Mouse (Mus musculus) bone marrow, adult 2 months (tissue): ENCODE results near the gene Asphd2. TPM values are rescaled to one million over a fixed set of nuclear protein-coding genes. Genes with fewer than 3 reads are reported as not detected.

Experiments used
- H3K27ac ChIP-seq: fragments of 200-500 bp; 2 replicates; pipeline ENCODE4 v1.5.1; 2012; ENCODE audit warnings: low read depth, mild to moderate bottlenecking, control low read depth, inconsistent platforms, low read length; ENCODE audit not compliant: control insufficient read depth, poor library complexity, insufficient read depth
- H3K4me1 ChIP-seq: fragments of 200-500 bp; 2 replicates; pipeline ENCODE4 v1.6.1; 2011; ENCODE audit warnings: low read length; ENCODE audit not compliant: control insufficient read depth, insufficient read depth
- H3K4me3 ChIP-seq: fragments of 200-500 bp; replicated peaks from 2 replicates; pipeline ENCODE3; 2011; ENCODE audit warnings: mild to moderate bottlenecking, low read depth, low read length, control low read depth; ENCODE audit not compliant: control insufficient read depth
- CTCF ChIP-seq: fragments of 200-500 bp; IDR thresholded peaks from 2 replicates; pipeline ENCODE4 v1.5.1; 2011; ENCODE audit warnings: low read length, control low read depth; ENCODE audit not compliant: control insufficient read depth, insufficient read depth
- POLR2A ChIP-seq: fragments of 200-500 bp; IDR thresholded peaks from 2 replicates; pipeline ENCODE4 v1.6.1; 2011; ENCODE audit warnings: low read depth, mild to moderate bottlenecking, control low read depth, low read length, borderline replicate concordance; ENCODE audit not compliant: control insufficient read depth
- WGBS: fragments of 180-500 bp; shearing (Covaris S2); methylation state at CpG from one replicate; pipeline ENCODE4 v1.1.7; 2018; 5-methylcytosine and 5-hydroxymethylcytosine counted together
- polyA plus RNA-seq: library from polyadenylated mRNA; stranded (reverse); fragments of >200 nt; gene quantifications from 2 replicates; pipeline ENCODE4 v1.2.4, GENCODE M21; 2011; ENCODE audit warnings: low replicate concordance; ENCODE audit not compliant: missing spikeins, insufficient read depth, insufficient read length

Asphd2 gene
- polyA plus RNA-seq, 1 experiment, result not detected

DNA sequence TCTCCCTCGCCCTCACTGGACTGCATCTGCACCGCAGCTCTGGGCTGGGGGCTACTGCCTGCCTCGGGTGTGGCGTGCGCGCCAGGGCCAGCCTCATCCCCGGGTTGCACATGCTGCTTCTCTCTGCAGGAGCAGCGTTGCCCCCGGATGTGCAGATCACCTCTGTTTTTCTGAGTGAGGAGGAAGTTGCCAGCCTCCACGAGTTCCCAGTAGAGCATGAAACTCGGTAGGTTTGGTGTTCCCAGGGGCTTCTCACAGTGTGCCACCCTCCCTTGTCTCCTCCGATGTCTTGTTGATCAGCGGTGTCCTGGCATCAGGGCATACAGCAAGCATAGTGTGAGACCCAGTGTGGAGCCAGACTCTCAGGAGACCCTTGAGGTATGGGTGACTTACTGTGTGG is 25.3 kb downstream of the Asphd2 start:
- WGBS, result 62% methylated on average over 13 of the region's 13 CpGs
- H3K4me1 ChIP-seq, result no peaks in the 10 kb centered on the region
- no peak for TF ChIP-seq CTCF
- TF ChIP-seq POLR2A, result no peak
- H3K4me3 ChIP-seq, result no peak overlapping the region
- H3K27ac ChIP-seq, result peak overlapping the region; percentile 20; the same call in 1 of the 2 replicates

DNA sequence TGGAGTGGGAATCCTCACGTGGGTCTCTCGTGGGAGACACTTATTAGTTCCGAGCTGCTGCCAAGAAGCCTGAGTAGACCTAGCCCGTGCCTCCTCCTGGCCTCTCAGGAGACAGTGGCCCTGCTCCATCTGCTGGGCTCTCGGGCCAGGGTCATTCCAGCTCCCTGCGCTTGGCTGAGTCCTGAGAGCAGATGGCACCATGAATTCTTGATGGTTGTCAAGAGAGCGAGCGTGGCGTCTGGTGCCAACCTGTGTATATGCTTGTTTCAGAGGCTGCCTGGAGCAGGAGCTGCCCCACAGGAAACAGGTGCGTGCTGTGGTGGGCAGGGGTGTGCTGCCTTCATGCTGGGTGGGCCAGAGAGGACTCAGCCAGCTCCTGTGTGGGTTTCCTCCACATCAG is 26.0 kb downstream of the Asphd2 start:
- WGBS, result 62% methylated on average over 10 of the region's 10 CpGs
- H3K4me3 ChIP-seq, result no peak overlapping the region
- no peaks in the 10 kb centered on the region for H3K4me1 ChIP-seq
- TF ChIP-seq POLR2A, result no peak
- TF ChIP-seq CTCF, result no peak
- H3K27ac ChIP-seq, result no peak overlapping the region

DNA sequence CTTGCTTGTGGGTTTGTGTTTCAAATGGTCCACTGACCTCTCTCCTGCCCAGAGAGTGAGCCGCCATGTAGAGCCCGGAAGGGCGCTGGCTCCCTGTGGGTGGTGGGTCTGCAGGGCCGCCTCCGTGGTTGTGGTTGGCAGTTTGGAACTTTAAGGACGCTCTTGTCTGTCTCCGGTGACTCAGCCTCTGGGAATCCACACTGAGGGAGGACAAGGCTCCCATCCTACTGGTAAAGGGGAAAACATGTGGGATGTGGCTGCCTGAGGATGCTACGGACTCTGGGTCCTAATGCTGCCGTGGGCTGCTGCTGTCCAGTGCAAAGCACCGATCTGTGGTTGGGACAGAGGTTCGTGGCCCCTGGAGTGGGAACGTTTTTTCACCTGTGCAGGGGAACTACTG is 26.7 kb downstream of the Asphd2 start:
- Histone ChIP-seq H3K4me1 (no peaks in the 10 kb centered on the region), H3K4me3 (no peak overlapping the region), H3K27ac (no peak overlapping the region)
- TF ChIP-seq CTCF (no peak), POLR2A (no peak)
- WGBS, result 66% methylated on average over 12 of the region's 12 CpGs

DNA sequence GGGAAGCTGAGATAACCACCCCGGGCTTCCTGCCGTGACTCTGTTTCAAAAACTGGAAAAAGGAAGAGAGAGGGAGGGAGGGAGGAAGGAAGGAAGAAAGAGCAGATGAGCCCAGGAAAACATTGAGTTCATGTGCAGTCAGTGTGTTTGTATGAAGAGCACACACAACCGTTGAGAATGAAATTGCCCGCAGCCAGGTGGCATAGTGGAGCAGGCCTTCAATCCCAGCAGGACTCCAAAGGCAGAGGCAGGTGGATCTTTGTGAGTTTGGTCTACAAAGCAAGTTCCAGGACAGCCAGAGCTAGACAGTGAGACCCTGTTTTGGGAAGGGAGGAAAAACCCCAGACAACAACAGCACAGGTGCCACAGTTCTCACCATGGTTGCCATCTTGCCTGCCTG is 27.3 kb downstream of the Asphd2 start:
- H3K27ac ChIP-seq, result no peak overlapping the region
- 79% methylated on average over 4 of the region's 4 CpGs for WGBS
- TF ChIP-seq CTCF, result no peak
- TF ChIP-seq POLR2A, result no peak
- H3K4me1 ChIP-seq, result no peaks in the 10 kb centered on the region
- H3K4me3 ChIP-seq, result no peak overlapping the region

DNA sequence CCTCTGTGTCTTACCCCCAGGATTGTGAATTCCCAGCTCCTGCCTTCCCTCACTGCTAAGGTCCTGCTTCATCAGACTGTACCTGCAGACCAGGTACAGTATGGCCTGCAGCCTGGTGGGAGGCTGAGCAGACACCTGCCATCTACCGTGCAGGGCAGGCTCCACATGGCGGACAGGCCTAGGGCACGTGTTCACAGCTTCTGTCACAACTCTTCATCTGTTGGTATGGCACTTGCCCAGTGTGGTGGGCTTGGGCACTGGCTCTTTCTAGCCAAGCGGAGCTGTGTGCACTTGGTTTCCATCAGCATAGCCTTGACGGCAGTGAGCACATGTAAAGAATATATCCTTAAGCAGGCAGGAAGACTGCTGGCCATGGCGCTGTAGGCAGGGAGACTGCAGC is 27.8 kb downstream of the Asphd2 start:
- no peaks in the 10 kb centered on the region for H3K4me1 ChIP-seq
- 92% methylated on average over 6 of the region's 6 CpGs for WGBS
- no peak overlapping the region for H3K27ac ChIP-seq
- TF ChIP-seq CTCF, result no peak
- no peak for TF ChIP-seq POLR2A
- no peak overlapping the region for H3K4me3 ChIP-seq

DNA sequence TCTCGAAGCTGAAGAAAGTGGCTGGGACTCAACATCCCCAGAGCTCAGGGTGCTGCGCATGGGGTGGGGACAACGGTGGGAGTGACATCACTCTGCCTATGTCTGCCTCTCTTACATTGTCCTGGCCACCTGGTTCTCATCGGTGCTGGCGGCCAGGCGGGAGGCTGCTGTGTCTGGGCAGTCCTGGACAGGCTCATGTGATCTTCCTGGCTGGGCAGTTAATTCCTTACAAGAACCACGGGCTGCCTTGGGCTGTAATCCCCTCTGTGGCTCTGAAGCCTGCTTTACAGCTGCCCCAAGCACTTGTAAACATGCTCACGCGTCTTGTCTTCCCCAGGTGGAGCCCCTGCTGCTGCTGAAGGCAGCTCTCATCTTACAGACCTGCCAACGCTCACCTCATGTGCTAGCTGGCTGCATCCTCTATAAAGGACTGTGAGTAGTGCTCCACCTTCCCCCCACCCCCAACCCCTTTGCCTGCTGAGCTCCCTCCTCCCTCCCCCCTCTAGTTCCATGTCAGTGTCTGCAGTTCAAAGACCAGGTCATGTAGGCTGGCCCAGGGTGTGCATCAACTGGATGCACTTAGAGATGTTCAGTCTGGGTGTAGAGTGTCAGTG is 30.4 kb downstream of the Asphd2 start:
- no peak overlapping the region for H3K4me3 ChIP-seq
- WGBS, result 82% methylated on average over 10 of the region's 10 CpGs
- H3K27ac ChIP-seq, result no peak overlapping the region
- H3K4me1 ChIP-seq, result no peaks in the 10 kb centered on the region
- TF ChIP-seq CTCF (no peak), POLR2A (no peak)

DNA sequence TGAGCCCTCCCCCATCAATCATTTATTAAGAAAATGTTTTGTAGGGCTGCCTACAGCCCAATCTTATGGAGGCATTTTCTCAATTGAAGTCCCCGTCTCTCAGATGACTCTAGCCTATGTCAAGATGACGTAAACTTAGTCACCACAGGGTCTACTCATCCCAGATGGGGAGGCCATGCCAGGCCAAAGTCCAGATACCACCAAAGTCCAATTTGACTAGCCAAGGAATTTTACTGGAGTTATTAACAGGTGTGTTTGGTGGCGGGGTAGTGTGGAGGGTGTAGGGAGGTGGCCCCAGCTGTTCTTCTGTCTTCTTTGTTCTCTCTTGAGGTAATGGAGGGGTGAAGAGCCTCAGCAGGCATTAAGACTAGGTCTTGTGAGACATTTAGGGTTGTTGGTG is 34.6 kb downstream of the Asphd2 start:
- WGBS, result 89% methylated on average over 3 of the region's 3 CpGs
- H3K4me1 ChIP-seq, result no peaks in the 10 kb centered on the region
- TF ChIP-seq CTCF (no peak), POLR2A (no peak)
- no peak overlapping the region for H3K27ac ChIP-seq
- H3K4me3 ChIP-seq, result no peak overlapping the region

DNA sequence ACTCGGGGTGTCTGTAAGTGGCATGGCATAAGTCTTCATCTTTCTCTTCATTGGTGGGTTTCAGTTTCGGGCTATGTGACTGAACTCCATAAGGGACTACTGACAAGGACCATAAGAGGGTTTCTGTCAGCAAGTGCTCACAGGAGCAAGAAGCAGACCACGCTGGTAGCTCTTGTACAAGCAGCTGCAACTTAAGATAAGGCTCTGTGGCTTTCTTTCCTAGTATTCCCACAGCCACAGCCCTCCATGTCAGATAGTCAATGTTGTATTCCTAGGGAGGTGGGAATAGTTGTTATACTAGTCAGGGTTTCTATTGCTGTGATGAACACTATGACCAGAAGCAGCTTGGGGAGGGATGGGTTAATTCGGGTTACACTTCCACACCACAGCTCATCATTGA is 35.1 kb downstream of the Asphd2 start:
- Histone ChIP-seq H3K4me1 (no peaks in the 10 kb centered on the region; the same call in 1 of the 2 replicates), H3K4me3 (no peak overlapping the region), H3K27ac (no peak overlapping the region)
- TF ChIP-seq CTCF (no peak), POLR2A (no peak)
- WGBS, result 52% methylated on average over 4 of the region's 4 CpGs

DNA sequence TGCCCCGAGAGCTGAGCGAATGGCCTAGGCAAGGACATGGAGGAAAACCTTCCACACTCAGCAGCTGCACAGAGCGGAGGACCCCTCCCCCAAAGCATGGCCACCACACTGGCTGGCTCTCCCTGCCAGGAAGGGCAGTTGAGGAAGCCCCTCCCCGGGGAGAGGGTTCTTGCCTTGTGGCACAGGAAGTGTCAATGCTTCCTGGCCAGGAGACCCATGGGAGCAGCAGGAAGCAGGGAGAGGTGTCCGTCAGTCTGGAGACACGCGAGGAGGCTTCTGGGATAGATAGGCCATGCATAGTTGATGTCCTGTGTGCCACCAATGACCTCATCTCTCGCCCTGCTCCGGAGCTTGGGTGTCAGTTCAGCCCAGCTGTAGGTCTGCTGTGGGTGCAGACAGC is 38.3 kb downstream of the Asphd2 start:
- 77% methylated on average over 9 of the region's 9 CpGs for WGBS
- H3K4me1 ChIP-seq, result no peaks in the 10 kb centered on the region; the same call in 1 of the 2 replicates
- no peak overlapping the region for H3K4me3 ChIP-seq
- no peak overlapping the region for H3K27ac ChIP-seq
- TF ChIP-seq CTCF, result no peak
- no peak for TF ChIP-seq POLR2A
